Mouse (Mus musculus): ENCODE results near the gene Atp6v1g2.

The Atp6v1g2 gene

GRCm38 (mm10) chr17:35252619-35253292, 19.3 kb downstream of the Atp6v1g2 start:
- peaks cover 67% of the 10 kb centered on the region for H3K36me3 ChIP-seq (ENCODE audit: insufficient read depth, low read length)
- no peak for TF ChIP-seq NANOG (IDR thresholded peaks at IDR 0.05; ENCODE audit: borderline replicate concordance, low read length)
- TF ChIP-seq CTCF (conservative IDR thresholded peaks at IDR 0.05; ENCODE audit: low read length), result no peak
- no peak for TF ChIP-seq POU5F1 (IDR thresholded peaks at IDR 0.05; ENCODE audit: borderline replicate concordance, low read length)
- H3K4me3 ChIP-seq (replicated peaks; ENCODE audit: low read length), result no peak overlapping the region
- H3K9me3 ChIP-seq (ENCODE audit: low read length), result no peaks in the 10 kb centered on the region
- H3K27me3 ChIP-seq (ENCODE audit: insufficient read depth, low read length), result peaks cover 20% of the 10 kb centered on the region
- H3K4me1 ChIP-seq (replicated peaks; ENCODE audit: low read depth, low read length), result peaks cover 71% of the 10 kb centered on the region

- peaks cover 22% of the 10 kb centered on the region for H3K27me3 ChIP-seq (ENCODE audit: insufficient read depth, low read length)
- no peaks in the 10 kb centered on the region for H3K9me3 ChIP-seq (ENCODE audit: low read length)
- TF ChIP-seq POU5F1 (IDR thresholded peaks at IDR 0.05; ENCODE audit: borderline replicate concordance, low read length) (no peak), NANOG (IDR thresholded peaks at IDR 0.05; ENCODE audit: borderline replicate concordance, low read length) (no peak), CTCF (conservative IDR thresholded peaks at IDR 0.05; ENCODE audit: low read length) (no peak)
- H3K4me1 ChIP-seq (replicated peaks; ENCODE audit: low read depth, low read length), result peaks cover 67% of the 10 kb centered on the region
- no peak overlapping the region for H3K4me3 ChIP-seq (replicated peaks; ENCODE audit: low read length)
- H3K36me3 ChIP-seq (ENCODE audit: insufficient read depth, low read length), result peaks cover 59% of the 10 kb centered on the region
Measured at GRCm38 (mm10) chr17:35253293-35254093, 20.0 kb downstream of the Atp6v1g2 start.

DNA sequence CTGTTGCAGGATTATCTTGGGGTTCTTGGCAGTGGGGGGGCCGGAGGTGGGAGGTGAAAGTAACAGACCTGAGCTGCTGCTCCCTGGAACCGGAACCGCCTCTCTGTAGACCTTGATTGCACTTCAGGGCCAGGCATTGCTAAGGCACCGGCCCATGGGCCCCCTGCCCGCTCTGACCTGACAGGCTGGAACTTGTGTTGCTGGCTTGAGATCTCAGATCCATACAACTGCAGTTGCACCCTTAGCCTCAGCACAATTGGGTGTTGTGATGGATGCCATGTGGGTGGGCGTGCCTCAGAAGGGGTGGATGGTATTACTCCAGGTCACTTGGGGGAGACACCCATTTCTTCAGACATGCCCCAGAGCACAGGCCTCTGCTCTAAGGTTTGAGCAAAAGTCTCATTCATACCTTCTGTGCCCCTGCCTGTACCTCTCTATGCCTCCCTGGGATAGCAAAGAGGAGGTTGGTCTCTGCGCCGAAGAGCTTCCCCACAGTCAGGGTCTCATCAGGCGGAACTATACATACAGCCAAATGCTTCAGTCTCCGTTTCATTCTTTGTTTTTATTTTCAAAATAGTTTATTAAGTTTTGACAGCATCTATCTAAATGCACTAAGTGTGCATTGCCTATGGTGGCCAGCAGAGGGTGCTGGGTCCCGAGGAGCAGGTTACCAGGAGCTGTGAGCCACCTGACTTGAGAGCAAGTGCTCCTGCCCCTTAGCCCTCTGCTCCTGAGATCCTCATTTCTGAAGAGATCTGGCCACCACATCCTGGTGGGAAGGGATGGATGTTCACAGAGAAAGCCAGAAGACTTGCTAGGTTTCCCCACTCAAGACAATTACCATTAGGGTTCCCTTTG, 21.0 kb downstream of the Atp6v1g2 start:
- H3K9me3 ChIP-seq (ENCODE audit: low read length), result no peaks in the 10 kb centered on the region
- H3K4me3 ChIP-seq (replicated peaks; ENCODE audit: low read length), result no peak overlapping the region
- peaks cover 61% of the 10 kb centered on the region for H3K4me1 ChIP-seq (replicated peaks; ENCODE audit: low read depth, low read length)
- peaks cover 50% of the 10 kb centered on the region for H3K36me3 ChIP-seq (ENCODE audit: insufficient read depth, low read length)
- H3K27me3 ChIP-seq (ENCODE audit: insufficient read depth, low read length), result peaks cover 22% of the 10 kb centered on the region
- TF ChIP-seq CTCF (conservative IDR thresholded peaks at IDR 0.05; ENCODE audit: low read length) (peak; percentile 88), NANOG (IDR thresholded peaks at IDR 0.05; ENCODE audit: borderline replicate concordance, low read length) (no peak)

GRCm38 (mm10) chr17:35255301-35255700, 21.8 kb downstream of the Atp6v1g2 start:
- TF ChIP-seq POU5F1 (IDR thresholded peaks at IDR 0.05; ENCODE audit: borderline replicate concordance, low read length) (no peak), CTCF (conservative IDR thresholded peaks at IDR 0.05; ENCODE audit: low read length) (no peak), NANOG (IDR thresholded peaks at IDR 0.05; ENCODE audit: borderline replicate concordance, low read length) (no peak)
- peaks cover 22% of the 10 kb centered on the region for H3K27me3 ChIP-seq (ENCODE audit: insufficient read depth, low read length)

GRCm38 (mm10) chr17:35255704-35256103, 22.2 kb downstream of the Atp6v1g2 start:
- TF ChIP-seq NANOG (IDR thresholded peaks at IDR 0.05; ENCODE audit: borderline replicate concordance, low read length) (no peak), CTCF (conservative IDR thresholded peaks at IDR 0.05; ENCODE audit: low read length) (no peak), POU5F1 (IDR thresholded peaks at IDR 0.05; ENCODE audit: borderline replicate concordance, low read length) (no peak)
- peaks cover 37% of the 10 kb centered on the region for H3K36me3 ChIP-seq (ENCODE audit: insufficient read depth, low read length)
- peaks cover 57% of the 10 kb centered on the region for H3K4me1 ChIP-seq (replicated peaks; ENCODE audit: low read depth, low read length)
- H3K27me3 ChIP-seq (ENCODE audit: insufficient read depth, low read length), result peaks cover 22% of the 10 kb centered on the region
- H3K9me3 ChIP-seq (ENCODE audit: low read length), result no peaks in the 10 kb centered on the region
- no peak overlapping the region for H3K4me3 ChIP-seq (replicated peaks; ENCODE audit: low read length)

More at GRCm38 (mm10) chr17:35255301-35255700, 21.8 kb downstream of the Atp6v1g2 start:
- Histone ChIP-seq H3K4me1 (replicated peaks; ENCODE audit: low read depth, low read length) (peaks cover 58% of the 10 kb centered on the region), H3K36me3 (ENCODE audit: insufficient read depth, low read length) (peaks cover 41% of the 10 kb centered on the region), H3K4me3 (replicated peaks; ENCODE audit: low read length) (no peak overlapping the region), H3K9me3 (ENCODE audit: low read length) (no peaks in the 10 kb centered on the region)

DNA sequence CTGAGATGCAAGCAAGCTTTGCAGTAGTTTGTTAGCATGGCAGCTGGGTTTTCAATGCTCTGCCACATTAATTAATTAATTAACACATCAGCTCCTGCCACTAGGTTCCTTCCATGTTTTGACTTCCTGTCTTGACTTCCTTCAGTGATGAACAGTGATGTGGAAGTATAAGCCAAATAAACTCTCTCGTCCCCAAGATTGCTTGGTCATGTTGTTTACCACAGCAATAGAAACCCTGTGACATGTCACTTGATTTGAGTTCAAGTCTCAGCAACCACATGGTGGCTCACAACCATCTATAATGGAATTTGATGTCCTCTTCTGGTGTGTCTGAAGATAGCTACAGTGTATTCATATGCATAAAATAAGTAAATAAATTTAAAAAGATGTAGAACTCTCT, 23.9 kb downstream of the Atp6v1g2 start:
- Histone ChIP-seq H3K4me3 (replicated peaks; ENCODE audit: low read length) (no peak overlapping the region), H3K36me3 (ENCODE audit: insufficient read depth, low read length) (peaks cover 21% of the 10 kb centered on the region), H3K4me1 (replicated peaks; ENCODE audit: low read depth, low read length) (peaks cover 53% of the 10 kb centered on the region), H3K9me3 (ENCODE audit: low read length) (no peaks in the 10 kb centered on the region), H3K27me3 (ENCODE audit: insufficient read depth, low read length) (peaks cover 33% of the 10 kb centered on the region)
- TF ChIP-seq CTCF (conservative IDR thresholded peaks at IDR 0.05; ENCODE audit: low read length) (no peak), POU5F1 (IDR thresholded peaks at IDR 0.05; ENCODE audit: borderline replicate concordance, low read length) (no peak), NANOG (IDR thresholded peaks at IDR 0.05; ENCODE audit: borderline replicate concordance, low read length) (no peak)

- no peaks in the 10 kb centered on the region for H3K9me3 ChIP-seq (ENCODE audit: low read length)
- no peak overlapping the region for H3K4me3 ChIP-seq (replicated peaks; ENCODE audit: low read length)
- H3K27me3 ChIP-seq (ENCODE audit: insufficient read depth, low read length), result peaks cover 39% of the 10 kb centered on the region
- peaks cover 15% of the 10 kb centered on the region for H3K36me3 ChIP-seq (ENCODE audit: insufficient read depth, low read length)
- H3K4me1 ChIP-seq (replicated peaks; ENCODE audit: low read depth, low read length), result peaks cover 51% of the 10 kb centered on the region
- TF ChIP-seq CTCF (conservative IDR thresholded peaks at IDR 0.05; ENCODE audit: low read length) (peak; percentile 95), POU5F1 (IDR thresholded peaks at IDR 0.05; ENCODE audit: borderline replicate concordance, low read length) (no peak), NANOG (IDR thresholded peaks at IDR 0.05; ENCODE audit: borderline replicate concordance, low read length) (no peak)
Measured at GRCm38 (mm10) chr17:35257824-35258491, 24.5 kb downstream of the Atp6v1g2 start.
